Mouse (Mus musculus) liver, embryonic 14.5 days (tissue): ENCODE measurements around the gene Dyrk3. TPM values are rescaled to one million over a fixed set of nuclear protein-coding genes. Genes with fewer than 3 reads are reported as not detected.
A peak's percentile ranks its signal among the peaks of the same experiment; 100 is the strongest.

Experiments used
- ATAC-seq: fragments of 200-750 bp; cut with Nextera tagmentation; 2 replicates; pipeline ENCODE4 v1.8.0; 2017; ENCODE audit warnings: moderate number of reproducible peaks, mild to moderate bottlenecking, moderate library complexity; ENCODE audit not compliant: insufficient read depth
- DNase-seq, 3 experiments: peaks; one replicate each; pipeline ENCODE4 v3.0.0-alpha.2; 2012 to 2013; ENCODE audit warnings: low read depth in 3 of 3, low spot score in 3 of 3
- H3K27ac ChIP-seq: fragments of 300-500 bp; sonication (generic); 2 replicates; pipeline ENCODE4 v1.5.1; 2014; ENCODE audit warnings: moderate library complexity, mild to moderate bottlenecking, control low read depth, inconsistent platforms
- H3K27me3 ChIP-seq: fragments of 300-500 bp; sonication (generic); 2 replicates; pipeline ENCODE4 v1.6.1; 2014; ENCODE audit warnings: mild to moderate bottlenecking, low read length, moderate library complexity; ENCODE audit not compliant: control insufficient read depth, insufficient read depth
- H3K36me3 ChIP-seq: fragments of 300-500 bp; sonication (generic); replicated peaks from 2 replicates; pipeline ENCODE4 v1.6.1; 2014; ENCODE audit warnings: low read depth; ENCODE audit not compliant: control insufficient read depth, insufficient read depth
- H3K4me1 ChIP-seq, 2 experiments: fragments of 200-500 bp in 1 of 2; fragments of 300-500 bp in 1 of 2; sonication (generic) in 1 of 2; replicated peaks; 2 replicates each; pipeline ENCODE4 v1.6.1; 2012 to 2014; ENCODE audit warnings: antibody characterized with exemption in 1 of 2, inconsistent platforms in 1 of 2, low read length in 1 of 2; ENCODE audit not compliant: control insufficient read depth in 2 of 2, insufficient read depth in 2 of 2
- H3K4me2 ChIP-seq: fragments of 300-500 bp; sonication (generic); 2 replicates; pipeline ENCODE4 v1.6.1; 2014; ENCODE audit warnings: low read depth, mild to moderate bottlenecking, control low read depth, moderate library complexity
- H3K4me3 ChIP-seq, 2 experiments: fragments of 200-500 bp in 1 of 2; fragments of 300-500 bp in 1 of 2; sonication (generic) in 1 of 2; 2 replicates each; pipeline ENCODE4 v1.5.1; 2012 to 2014; ENCODE audit warnings: low read depth in 2 of 2, low read length in 2 of 2, mild to moderate bottlenecking in 2 of 2, control low read depth in 1 of 2, inconsistent platforms in 1 of 2, moderate library complexity in 1 of 2; ENCODE audit not compliant: insufficient read depth in 1 of 2
- H3K9ac ChIP-seq: fragments of 300-500 bp; sonication (generic); replicated peaks from 2 replicates; pipeline ENCODE4 v1.6.1; 2014; ENCODE audit warnings: mild to moderate bottlenecking, control low read depth, moderate library complexity
- H3K9me3 ChIP-seq: fragments of 300-500 bp; sonication (generic); 2 replicates; pipeline ENCODE4 v1.6.1; 2016; ENCODE audit warnings: low read length, mixed read lengths; ENCODE audit not compliant: control insufficient read depth
- CTCF ChIP-seq: IDR thresholded peaks from 2 replicates; pipeline ENCODE4 v1.5.1; 2016; ENCODE audit warnings: antibody characterized with exemption, low read depth, control low read depth
- EP300 ChIP-seq: IDR thresholded peaks from 2 replicates; pipeline ENCODE4 v1.6.1; 2016; ENCODE audit warnings: antibody characterized with exemption, low read depth
- WGBS: fragments of 180-500 bp; shearing (Covaris S2); extraction: QIAGEN DNeasy Blood & Tissue Kit; methylation state at CpG from one replicate; pipeline ENCODE4 v1.1.7; 2014; ENCODE audit not compliant: insufficient replicate concordance; 5-methylcytosine and 5-hydroxymethylcytosine counted together
- polyA plus RNA-seq, 2 experiments: library from polyadenylated mRNA; depleted of rRNA in 1 of 2; stranded (reverse) in 1 of 2; unstranded in 1 of 2; fragments of >200 nt; fragmentation: Nextera tagmentation in 1 of 2; extraction: Ambion mirVana in 1 of 2; gene quantifications; 2 replicates each; pipeline versions ENCODE4 v1.2.1 to v1.2.3; 2012 to 2014

Dyrk3 gene
- polyA plus RNA-seq, 2 experiments, result 10.6 to 14.9 TPM

- no peaks in the 10 kb centered on the region for H3K9me3 ChIP-seq
- H3K36me3 ChIP-seq, result no peaks in the 10 kb centered on the region
- no peak overlapping the region for H3K4me3 ChIP-seq
- no peak overlapping the region for H3K27ac ChIP-seq
- peak overlapping the region; percentile 33; the same call in 1 of the 2 replicates for H3K4me2 ChIP-seq
- TF ChIP-seq EP300 (no peak), CTCF (no peak)
- H3K9ac ChIP-seq, result no peak overlapping the region
- no peaks in the 10 kb centered on the region for H3K27me3 ChIP-seq
- 33% methylated on average over 5 of the region's 5 CpGs for WGBS
- H3K4me1 ChIP-seq, result peaks cover 15 to 67% of the 10 kb centered on the region in 2 experiments
- ATAC-seq (no peak), DNase-seq (no peak)
These were observed 55.0 kb downstream of the Dyrk3 start for GRCm38 (mm10) chr1:131083122-131083521.

- ATAC-seq (no peak), DNase-seq (no peak)
- H3K4me2 ChIP-seq, result no peak overlapping the region
- WGBS, result 77% methylated on average over 1 of the region's 1 CpGs
- no peaks in the 10 kb centered on the region for H3K36me3 ChIP-seq
- no peaks in the 10 kb centered on the region for H3K27me3 ChIP-seq
- no peak overlapping the region for H3K9ac ChIP-seq
- H3K4me3 ChIP-seq, result no peak overlapping the region
- no peaks in the 10 kb centered on the region for H3K9me3 ChIP-seq
- H3K4me1 ChIP-seq, result peaks cover 22 to 68% of the 10 kb centered on the region in 2 experiments
- H3K27ac ChIP-seq, result no peak overlapping the region
- TF ChIP-seq CTCF (no peak), EP300 (no peak)
These were observed 57.5 kb downstream of the Dyrk3 start for GRCm38 (mm10) chr1:131080686-131081085.

- H3K27me3 ChIP-seq, result no peaks in the 10 kb centered on the region
- no peak overlapping the region for H3K27ac ChIP-seq
- H3K4me3 ChIP-seq, result no peak overlapping the region
- no peak for DNase-seq
- TF ChIP-seq CTCF, result no peak; the same call in 1 of the 2 replicates
- TF ChIP-seq EP300, result no peak
- no peak overlapping the region for H3K9ac ChIP-seq
- peaks cover 21 to 68% of the 10 kb centered on the region in 2 experiments for H3K4me1 ChIP-seq
- WGBS, result 24% methylated on average over 4 of the region's 4 CpGs
- no peaks in the 10 kb centered on the region for H3K36me3 ChIP-seq
- no peak overlapping the region for H3K4me2 ChIP-seq
- no peaks in the 10 kb centered on the region for H3K9me3 ChIP-seq
- no peak for ATAC-seq
These were observed 58.4 kb downstream of the Dyrk3 start for GRCm38 (mm10) chr1:131079762-131080161.

- Histone ChIP-seq H3K36me3 (no peaks in the 10 kb centered on the region), H3K27me3 (no peaks in the 10 kb centered on the region), H3K4me2 (no peak overlapping the region), H3K9me3 (no peaks in the 10 kb centered on the region), H3K4me1 (peaks cover 24 to 69% of the 10 kb centered on the region in 2 experiments), H3K4me3 (no peak overlapping the region), H3K27ac (no peak overlapping the region), H3K9ac (no peak overlapping the region)
- DNase-seq, result no peak
- 66% methylated on average over 3 of the region's 3 CpGs for WGBS
- TF ChIP-seq CTCF, result no peak
- no peak for TF ChIP-seq EP300
- no peak for ATAC-seq
These were observed 59.3 kb downstream of the Dyrk3 start for GRCm38 (mm10) chr1:131078761-131079330.

Other genes starting within 250 kb of the Dyrk3 start
- not detected in 2 replicates for gene Il20, start 226.9 kb downstream of the Dyrk3 start, polyA plus RNA-seq (2012; rRNA removed)
- not detected in 2 replicates for gene Il20, start 226.9 kb downstream of the Dyrk3 start, polyA plus RNA-seq (2014; fragmentation: Nextera tagmentation; extraction: Ambion mirVana)
- not detected in 2 replicates for gene Il19, start 198.2 kb downstream of the Dyrk3 start, polyA plus RNA-seq (2012; rRNA removed)
- not detected in 2 replicates for gene Il19, start 198.2 kb downstream of the Dyrk3 start, polyA plus RNA-seq (2014; fragmentation: Nextera tagmentation; extraction: Ambion mirVana)
- 0.03 TPM in 2 replicates for gene Il10, start 118.5 kb downstream of the Dyrk3 start, polyA plus RNA-seq (2012; rRNA removed)
- not detected in 2 replicates for gene Il10, start 118.5 kb downstream of the Dyrk3 start, polyA plus RNA-seq (2014; fragmentation: Nextera tagmentation; extraction: Ambion mirVana)
- 10.3 and 12.9 TPM in 2 replicates for gene Mapkapk2, start 40.5 kb downstream of the Dyrk3 start, polyA plus RNA-seq (2012; rRNA removed)
- 12.8 and 13.6 TPM in 2 replicates for gene Mapkapk2, start 40.5 kb downstream of the Dyrk3 start, polyA plus RNA-seq (2014; fragmentation: Nextera tagmentation; extraction: Ambion mirVana)
- 15.8 and 19.0 TPM in 2 replicates for gene Eif2d, start 14.8 kb upstream of the Dyrk3 start, polyA plus RNA-seq (2012; rRNA removed)
- gene Eif2d, start 14.8 kb upstream of the Dyrk3 start, polyA plus RNA-seq (2014; fragmentation: Nextera tagmentation; extraction: Ambion mirVana), result 29.2 and 30.1 TPM in 2 replicates
- 2.1 TPM in 2 replicates for gene Rassf5, start 106.9 kb upstream of the Dyrk3 start, polyA plus RNA-seq (2012; rRNA removed)
- gene Rassf5, start 106.9 kb upstream of the Dyrk3 start, polyA plus RNA-seq (2014; fragmentation: Nextera tagmentation; extraction: Ambion mirVana), result 3.6 and 3.7 TPM in 2 replicates
- 6.1 and 6.4 TPM in 2 replicates for gene Ikbke, start 141.3 kb upstream of the Dyrk3 start, polyA plus RNA-seq (2012; rRNA removed)
- 4.9 and 5.7 TPM in 2 replicates for gene Ikbke, start 141.3 kb upstream of the Dyrk3 start, polyA plus RNA-seq (2014; fragmentation: Nextera tagmentation; extraction: Ambion mirVana)